Mouse (Mus musculus) CD4-positive, CD25-positive, alpha-beta regulatory T cell, adult 4 months (primary cell): Measurements from ENCODE around the gene Tomm34. TPM values are rescaled to one million over a fixed set of nuclear protein-coding genes. Genes with fewer than 3 reads are reported as not detected.

ENCODE experiments used
- ATAC-seq: one replicate; pipeline ENCODE4 v1.8.0; 2017
- polyA plus RNA-seq, 2 experiments: library from polyadenylated mRNA; unstranded; fragments of 100-300 nt; shearing (Covaris generic); gene quantifications; one replicate each; pipeline ENCODE4 v1.2.1; 2017

Gene Tomm34
- polyA plus RNA-seq, 2 experiments from 2014 or later = 132 to 139 TPM

DNA sequence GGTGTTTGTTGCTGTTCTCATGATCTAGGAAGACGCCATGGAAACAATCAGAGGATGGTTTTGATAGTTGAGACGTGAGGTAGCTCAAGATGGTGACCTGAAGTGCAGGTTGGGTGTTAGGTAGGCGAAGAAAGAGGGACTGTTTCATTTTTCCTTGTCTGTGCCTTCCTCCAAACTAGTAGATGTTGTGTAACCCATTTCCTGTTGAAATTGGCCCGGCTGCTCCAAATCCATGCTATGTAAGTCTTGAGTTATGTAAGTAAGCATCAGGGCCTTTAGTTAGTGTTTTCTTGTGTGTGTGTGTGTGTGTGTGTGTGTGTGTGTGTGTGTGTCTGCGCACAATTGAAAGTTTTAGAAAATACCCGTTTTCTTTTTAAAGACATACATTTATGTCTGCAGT is 61.7 kb downstream of the Tomm34 start:
- no peak for ATAC-seq

DNA sequence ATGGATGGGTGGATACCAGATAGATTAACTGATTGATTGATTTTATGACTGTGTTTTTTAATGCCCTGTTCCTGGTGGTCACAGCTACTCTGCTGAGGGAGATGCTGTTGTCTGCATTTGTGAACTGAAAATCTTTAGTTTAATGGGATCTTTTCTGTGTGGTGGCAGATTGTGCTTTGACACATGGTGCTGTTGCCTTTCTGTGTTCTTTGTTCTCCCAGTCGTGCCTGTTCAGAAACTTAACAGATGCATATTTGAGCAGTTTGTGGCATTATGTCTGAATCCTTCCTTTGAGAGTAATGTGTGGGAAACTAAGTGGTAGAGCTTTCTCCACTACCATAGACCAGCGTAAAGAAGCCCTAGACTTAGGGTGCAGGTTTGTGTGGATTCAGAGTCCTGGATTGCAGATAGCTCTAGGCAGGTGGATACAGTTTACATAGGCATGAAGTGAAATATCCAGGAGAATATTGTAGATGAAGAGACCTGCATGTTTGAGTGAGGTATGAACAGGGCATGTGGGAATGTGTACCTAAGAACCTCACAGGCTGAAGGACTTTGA is 62.9 kb downstream of the Tomm34 start:
- no peak for ATAC-seq

DNA sequence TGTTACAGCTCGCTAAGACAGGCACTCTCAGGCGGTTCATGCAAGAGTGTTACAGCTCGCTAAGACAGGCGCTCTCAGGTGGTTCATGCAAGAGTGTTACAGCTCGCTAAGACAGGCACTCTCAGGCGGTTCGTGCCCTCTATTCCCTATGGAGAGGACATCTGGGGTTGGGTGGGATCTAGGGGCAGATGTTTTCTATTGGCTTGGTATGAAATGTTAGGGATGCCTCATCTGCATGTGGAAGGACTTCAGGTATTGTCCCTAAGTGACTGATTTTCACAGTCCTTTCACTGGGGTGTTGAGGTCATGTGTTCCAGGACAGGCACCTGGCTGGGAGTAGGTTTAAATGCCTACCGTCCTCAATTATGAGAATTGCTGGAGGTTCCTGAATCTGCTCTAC is 63.4 kb downstream of the Tomm34 start:
- no peak for ATAC-seq

DNA sequence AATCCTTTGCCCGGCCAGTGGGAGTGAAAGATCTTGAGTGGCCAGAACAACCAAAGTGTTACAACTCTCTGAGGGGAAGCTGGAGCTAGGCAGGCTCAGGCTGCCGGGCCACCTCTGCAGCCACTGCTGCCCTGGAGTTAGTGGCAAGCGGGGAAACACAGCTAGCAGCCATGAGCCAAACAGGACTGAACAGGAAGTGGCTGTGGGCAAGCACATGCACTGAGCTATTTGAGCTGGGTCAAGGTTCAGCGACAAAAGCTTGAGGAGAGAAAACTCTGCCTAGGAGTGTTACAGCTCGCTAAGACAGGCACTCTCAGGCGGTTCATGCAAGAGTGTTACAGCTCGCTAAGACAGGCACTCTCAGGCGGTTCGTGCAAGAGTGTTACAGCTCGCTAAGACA is 64.0 kb downstream of the Tomm34 start:
- peak; percentile 80 for ATAC-seq

DNA sequence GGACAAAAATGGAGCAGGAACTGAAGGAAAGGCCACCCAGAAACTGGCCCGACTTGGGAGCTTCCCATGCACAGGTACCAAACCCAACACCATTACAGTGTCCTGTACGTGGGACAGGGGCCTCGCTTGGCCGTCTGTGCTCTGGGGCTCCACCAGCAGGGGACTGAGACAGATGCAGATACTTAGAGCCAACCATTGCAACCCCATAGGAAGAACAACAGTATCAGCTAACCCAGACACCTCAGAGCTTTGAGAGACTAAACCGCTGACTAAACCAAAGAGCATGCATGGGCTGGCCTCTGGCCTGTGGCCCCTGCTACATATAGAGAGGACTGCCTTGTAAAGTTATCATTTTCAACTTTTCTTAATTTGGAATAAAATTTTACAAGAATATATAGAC is 66.5 kb downstream of the Tomm34 start:
- no peak for ATAC-seq

Other genes starting within 250 kb of the Tomm34 start
- gene Kcnk15, start 217.5 kb downstream of the Tomm34 start, polyA plus RNA-seq = not detected
- not detected for gene Rims4, start 152.5 kb downstream of the Tomm34 start, polyA plus RNA-seq
- 10 to 100 TPM; 66.3 to 88.1 TPM for gene Ywhab, start 76.2 kb downstream of the Tomm34 start, polyA plus RNA-seq
- 1 to 10 TPM in 1 of 2 experiments, not detected in 1; 4.4 TPM for gene Pabpc1l, start 45.7 kb downstream of the Tomm34 start, polyA plus RNA-seq
- 100 to 1,000 TPM; 158 to 175 TPM for gene Stk4, start 847 bp downstream of the Tomm34 start, polyA plus RNA-seq
- gene Kcns1, start 99.9 kb upstream of the Tomm34 start, polyA plus RNA-seq = under 1 TPM in 1 of 2 experiments, not detected in 1; 0.22 TPM
- gene Wfdc5, start 111.6 kb upstream of the Tomm34 start, polyA plus RNA-seq = not detected
- gene Wfdc12, start 119.4 kb upstream of the Tomm34 start, polyA plus RNA-seq = not detected
- not detected for gene Wfdc15a, start 129.0 kb upstream of the Tomm34 start, polyA plus RNA-seq
- gene Wfdc15b, start 150.5 kb upstream of the Tomm34 start, polyA plus RNA-seq = not detected
- gene Svs2, start 167.3 kb upstream of the Tomm34 start, polyA plus RNA-seq = not detected
- not detected for gene Svs3b, start 185.5 kb upstream of the Tomm34 start, polyA plus RNA-seq
- not detected for gene Svs4, start 207.3 kb upstream of the Tomm34 start, polyA plus RNA-seq
- gene Svs3a, start 218.1 kb upstream of the Tomm34 start, polyA plus RNA-seq = not detected
- not detected for gene Svs6, start 245.6 kb upstream of the Tomm34 start, polyA plus RNA-seq